Mouse (Mus musculus): ENCODE data around the gene Itpr1.
"Not testable (repeated sequence)": the region's sequence is repeated elsewhere in the genome, so short reads cannot be mapped to it uniquely, and the experiment has no call there.

Itpr1 gene

DNA sequence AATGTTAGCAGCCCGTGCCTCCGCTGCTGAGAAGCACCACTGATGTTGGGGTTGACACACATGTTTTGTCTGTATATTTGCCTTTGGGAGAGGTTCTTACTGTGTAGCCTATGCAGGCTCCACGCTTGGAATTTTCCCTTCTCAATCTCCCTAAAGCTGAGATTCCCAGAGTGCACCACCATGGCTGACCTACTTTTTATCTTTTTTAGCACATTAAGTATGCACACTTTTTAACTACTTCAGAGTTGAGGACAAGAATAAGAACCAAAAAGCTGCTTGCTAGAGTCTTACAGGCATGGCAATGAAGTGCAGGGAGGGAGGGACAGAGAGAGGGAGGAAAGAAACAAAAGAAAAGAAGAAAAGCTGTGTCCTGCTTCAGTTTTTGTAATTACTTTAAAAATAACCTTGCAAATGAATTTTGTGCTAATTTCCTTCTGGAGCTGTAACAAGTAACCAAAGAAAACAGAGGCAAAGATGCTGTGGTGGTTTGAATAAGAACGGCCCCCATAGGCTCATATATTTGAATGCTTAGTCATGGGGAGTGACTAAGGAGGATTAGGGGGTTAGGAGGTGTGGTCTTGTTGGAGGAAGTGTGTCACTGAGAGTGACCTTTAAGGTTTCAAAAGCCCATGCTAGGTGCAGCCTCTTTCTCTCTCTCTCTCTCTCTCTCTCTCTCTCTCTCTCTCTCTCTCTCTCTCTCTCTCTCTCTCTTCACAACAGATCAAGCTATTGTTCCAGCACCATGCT lies 344.9 kb downstream of the Itpr1 start:
- DNase-seq = no peak

GRCm38 (mm10) chr6:108559226-108559625 lies 346.3 kb downstream of the Itpr1 start:
- not testable (repeated sequence) for DNase-seq

GRCm38 (mm10) chr6:108562971-108563370 lies 350.1 kb downstream of the Itpr1 start:
- no peak for DNase-seq

- not testable (repeated sequence) for DNase-seq
Measured at GRCm38 (mm10) chr6:108565447-108565846, 352.6 kb downstream of the Itpr1 start.

DNA sequence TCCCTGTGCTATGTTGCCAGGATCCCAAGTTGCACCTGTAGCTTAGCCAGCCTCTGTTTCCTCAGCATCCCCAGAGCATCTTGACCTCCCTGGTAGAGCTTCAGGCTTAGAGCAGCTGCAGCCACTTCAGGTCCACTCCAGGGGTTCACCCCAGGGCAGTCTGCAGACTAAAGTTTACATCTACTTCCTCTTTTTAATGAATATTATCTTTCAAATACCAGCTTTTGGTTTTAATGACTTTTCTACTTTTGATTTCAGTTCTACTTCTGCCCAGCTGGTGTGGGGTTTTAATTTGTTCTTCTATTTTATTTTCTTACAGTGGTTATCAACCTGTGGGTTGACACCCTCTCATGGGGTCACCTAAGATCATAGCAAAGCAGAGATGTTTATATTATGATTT lies 353.7 kb downstream of the Itpr1 start:
- no peak for DNase-seq

- DNase-seq = no peak
Measured at GRCm38 (mm10) chr6:108569460-108570187, 356.7 kb downstream of the Itpr1 start.

DNA sequence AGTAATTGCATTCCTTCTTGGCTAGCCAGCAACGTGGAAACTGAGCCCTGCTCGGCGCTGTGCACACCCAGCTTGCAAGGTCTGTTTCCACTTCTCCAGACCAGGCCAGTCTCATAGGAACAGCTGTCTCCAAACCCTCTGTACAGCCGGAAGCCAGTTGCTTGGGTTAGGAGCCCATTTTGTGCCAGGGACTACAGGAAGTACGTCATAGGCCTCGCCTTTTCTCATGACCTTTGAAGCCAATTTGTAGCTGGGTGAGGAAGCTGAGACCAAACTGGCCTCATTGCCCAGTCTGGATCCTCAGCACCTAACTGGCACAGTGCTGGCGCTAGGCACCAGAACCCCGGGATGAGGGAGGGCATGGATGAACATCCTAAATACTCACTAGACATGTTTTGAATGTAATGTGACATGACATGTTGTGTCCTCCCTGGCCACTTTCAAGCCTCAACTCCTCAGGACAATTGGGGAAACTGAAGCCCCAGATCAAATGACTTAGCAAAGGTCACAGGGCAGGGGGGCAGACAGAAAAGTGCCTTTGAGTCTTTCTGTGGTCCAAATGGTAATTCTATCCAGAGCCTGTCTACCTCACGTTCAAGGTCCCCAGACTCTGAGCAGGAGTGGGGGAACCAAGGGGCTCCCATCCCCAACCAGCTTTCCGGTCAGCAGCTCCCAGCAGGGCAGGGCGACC lies 357.6 kb downstream of the Itpr1 start:
- peak in 1 of 2 experiments; percentile 9 for DNase-seq

GRCm38 (mm10) chr6:108571042-108571590 lies 358.2 kb downstream of the Itpr1 start:
- DNase-seq = peak; percentile 70 to 71

- no peak for DNase-seq
Measured at GRCm38 (mm10) chr6:108572646-108573045, 359.8 kb downstream of the Itpr1 start.

- no peak for DNase-seq
Measured at GRCm38 (mm10) chr6:108577056-108577455, 364.2 kb downstream of the Itpr1 start.

- no peak for DNase-seq
Measured at GRCm38 (mm10) chr6:108588426-108588825, 375.5 kb downstream of the Itpr1 start.

DNA sequence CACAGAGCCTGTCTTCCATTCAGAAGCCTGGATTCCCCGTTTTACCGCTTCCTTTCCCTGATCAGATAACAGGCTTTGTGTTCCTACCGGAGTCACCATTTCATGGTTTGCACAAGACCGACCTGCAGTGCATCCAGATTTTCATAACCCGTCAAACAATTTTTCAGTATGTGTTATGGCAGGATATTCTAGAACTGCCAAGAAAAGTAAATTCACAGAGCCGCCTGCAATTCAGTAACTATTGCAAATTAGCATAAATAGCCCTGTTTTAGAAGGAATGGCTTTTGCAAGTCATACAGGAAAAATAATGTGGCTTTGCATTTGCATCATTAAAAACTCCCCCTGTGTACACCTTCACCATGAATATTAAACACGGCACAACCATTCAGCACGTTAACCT lies 379.3 kb downstream of the Itpr1 start:
- DNase-seq = no peak

GRCm38 (mm10) chr6:108592636-108593035 lies 379.7 kb downstream of the Itpr1 start:
- no peak for DNase-seq

- no peak for DNase-seq
Measured at GRCm38 (mm10) chr6:108594171-108594841, 381.4 kb downstream of the Itpr1 start.

DNA sequence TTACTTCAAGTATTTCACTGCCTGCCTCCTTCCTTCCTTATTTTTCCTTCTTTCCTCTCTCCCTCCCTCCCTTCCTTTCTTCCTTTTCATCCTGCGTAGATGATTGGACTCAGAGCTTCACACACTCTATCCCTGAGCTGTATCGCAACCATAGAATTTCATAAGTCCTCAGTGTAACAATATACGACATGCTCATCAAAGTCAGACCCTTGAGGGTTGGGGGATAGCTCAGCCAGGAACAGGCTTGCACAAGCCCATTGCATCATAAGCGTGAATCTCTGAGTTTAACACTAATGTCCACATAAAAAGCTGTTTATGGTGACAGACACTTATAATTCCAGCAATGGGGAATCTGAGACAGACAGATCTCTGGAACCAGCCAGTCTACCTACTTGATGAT lies 385.8 kb downstream of the Itpr1 start:
- DNase-seq = no peak

DNA sequence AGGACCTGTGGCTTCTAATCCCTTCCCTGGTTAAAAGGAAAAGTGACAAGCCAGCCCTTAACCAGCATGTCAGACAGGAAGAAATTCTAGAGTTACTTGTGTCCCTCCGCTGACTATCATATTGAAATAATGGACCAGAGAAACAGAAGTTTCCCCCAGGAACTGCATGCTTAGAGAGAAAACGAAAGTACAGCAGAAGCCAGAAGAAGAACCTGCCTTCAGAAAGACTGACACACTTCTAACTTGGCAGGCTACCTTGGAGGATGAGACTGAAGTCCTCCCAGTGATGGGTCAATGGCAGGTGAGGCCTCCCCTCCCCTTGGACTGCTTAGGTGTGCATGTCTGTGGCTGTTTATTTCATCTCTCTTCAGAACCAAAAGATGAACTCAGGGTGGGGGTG lies 386.4 kb downstream of the Itpr1 start:
- no peak for DNase-seq
